In genomic region chr12:109045581-109045980, GRCm38 (mm10) we compare ENCODE assay signal across 28 mouse cellular contexts. TPM values are rescaled to one million over a fixed set of nuclear protein-coding genes. Genes with fewer than 3 reads are reported as not detected.
"Had no signal": no experiment of that assay in that cellular context is flagged by ENCODE, and none has a peak within 500 bp of the region (broad histone marks: within the 10 kb centered on the region; RNA-seq: fewer than 3 reads in every experiment).

No protein-coding gene starts in this region.

- H3K36me3 ChIP-seq: embryonic facial prominence, embryonic 12.5 days; embryonic facial prominence, embryonic 13.5 days; embryonic facial prominence, embryonic 15.5 days; forebrain, embryonic 10.5 days; forebrain, embryonic 12.5 days; forebrain, embryonic 15.5 days; heart, embryonic 10.5 days had no signal

- H3K27ac ChIP-seq: embryonic facial prominence, embryonic 12.5 days; embryonic facial prominence, embryonic 13.5 days; embryonic facial prominence, embryonic 15.5 days; forebrain, embryonic 10.5 days; forebrain, embryonic 12.5 days; forebrain, embryonic 13.5 days; forebrain, embryonic 15.5 days; gastrocnemius, adult 2 months; heart, adult 2 months; heart, embryonic 10.5 days had no signal

- H3K4me2 ChIP-seq: embryonic facial prominence, embryonic 12.5 days; embryonic facial prominence, embryonic 13.5 days; embryonic facial prominence, embryonic 15.5 days; forebrain, embryonic 12.5 days; forebrain, embryonic 13.5 days; forebrain, embryonic 15.5 days; heart, embryonic 11.5 days had no signal

- ATAC-seq: forebrain, embryonic 13.5 days; forebrain, embryonic 16.5 days; forebrain, postnatal 0 days had no signal

- H3K9ac ChIP-seq: embryonic facial prominence, embryonic 12.5 days; embryonic facial prominence, embryonic 13.5 days; embryonic facial prominence, embryonic 15.5 days; forebrain, embryonic 12.5 days; forebrain, embryonic 13.5 days; forebrain, embryonic 15.5 days; forebrain, postnatal 0 days had no signal

- DNase-seq: cerebellum, adult 8-10 months; cerebellum, adult 9-10 months; cerebellum, adult 9-11 months; cerebellum, postnatal 10 days; cerebellum, postnatal 14 days; cerebellum, postnatal 25 days; cerebellum, postnatal 36 days; embryo, embryonic 11 days; forebrain, postnatal 0 days; gastrocnemius, adult 2 months; gastrocnemius, postnatal 10 days; gastrocnemius, postnatal 14 days; gastrocnemius, postnatal 25 days; gastrocnemius, postnatal 36 days; heart, adult 11 months; heart, adult 18-20 months; heart, adult 2 months had no signal

- H3K4me3 ChIP-seq: embryonic facial prominence, embryonic 12.5 days; embryonic facial prominence, embryonic 13.5 days; embryonic facial prominence, embryonic 15.5 days; erythroblast, embryonic 14.5 days; forebrain, embryonic 10.5 days; forebrain, embryonic 12.5 days; forebrain, embryonic 13.5 days; forebrain, embryonic 15.5 days; gastrocnemius, adult 2 months; heart, adult 2 months; heart, embryonic 10.5 days had no signal

- H3K4me1 ChIP-seq: embryonic facial prominence, embryonic 15.5 days; forebrain, embryonic 12.5 days; forebrain, embryonic 13.5 days; forebrain, embryonic 15.5 days; heart, embryonic 10.5 days had no signal

- H3K9me3 ChIP-seq: embryonic facial prominence, embryonic 12.5 days; embryonic facial prominence, embryonic 13.5 days; embryonic facial prominence, embryonic 15.5 days; forebrain, embryonic 10.5 days; forebrain, embryonic 12.5 days; forebrain, embryonic 13.5 days; forebrain, embryonic 15.5 days; heart, embryonic 10.5 days had no signal

RNA-seq across cellular contexts. Expression of gene Begain, which starts 22.4 kb away (rescaled TPM):
- polyA plus RNA-seq: erythroblast, embryonic 14.5 days had no signal
